Comparison of ENCODE assay signal across 23 mouse cellular contexts in the genomic region with DNA sequence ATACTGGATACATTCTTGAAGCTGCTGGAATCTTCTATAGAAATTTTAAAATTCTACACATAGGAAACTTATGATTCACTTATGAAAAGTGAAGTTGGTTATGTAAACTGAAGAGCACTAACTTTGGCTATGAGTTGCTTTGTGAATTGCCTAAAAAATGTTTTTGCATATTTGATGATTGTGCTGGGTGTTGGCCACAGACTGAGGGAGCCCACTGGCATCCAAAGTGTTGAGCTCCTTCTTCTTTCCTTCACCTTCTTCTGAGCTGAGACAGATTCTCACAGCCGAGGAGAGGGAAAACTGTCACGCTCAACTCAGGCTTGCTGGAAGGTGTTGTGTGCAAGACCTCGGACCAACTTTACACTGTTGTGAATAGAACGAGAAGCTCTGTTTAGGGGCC.
A peak's percentile ranks its signal among the peaks of the same experiment; 100 is the strongest.
DNase-seq lines count a peak whose midpoint lies in the region; ATAC-seq and TF ChIP-seq lines count a peak whose summit lies in the region.
"Had no signal": no experiment of that assay in that cellular context is flagged by ENCODE, and none has a peak within 500 bp of the region (broad histone marks: within the 10 kb centered on the region; RNA-seq: fewer than 3 reads in every experiment).

No protein-coding gene starts in this region.

- no peak for TF ChIP-seq CTCF in cortical plate, adult 2 months (IDR thresholded peaks at IDR 0.05; ENCODE audit: extremely low read depth, insufficient read depth, low read length)

- TF ChIP-seq POLR2A in cortical plate, adult 2 months (IDR thresholded peaks at IDR 0.05; ENCODE audit: extremely low read depth, insufficient read depth, low read length), result no peak

- 99% methylated on average over 4 of the region's 4 CpGs for WGBS in forebrain, embryonic 10.5 days

- H3K27me3 ChIP-seq in forebrain, embryonic 10.5 days (ENCODE audit: poor library complexity, severe bottlenecking), result no peaks in the 10 kb centered on the region
- H3K27me3 ChIP-seq: CH12.LX; embryonic facial prominence, embryonic 13.5 days; embryonic facial prominence, embryonic 15.5 days; forebrain, embryonic 12.5 days had no signal

- H3K27ac ChIP-seq in cortical plate, adult 2 months (ENCODE audit: insufficient read depth, low read length), result peak overlapping the region; percentile 30; the same call in 1 of the 2 replicates
- H3K27ac ChIP-seq in forebrain, embryonic 10.5 days, result no peak overlapping the region
- H3K27ac ChIP-seq: embryonic facial prominence, embryonic 13.5 days; embryonic facial prominence, embryonic 15.5 days; forebrain, embryonic 12.5 days had no signal

- no peaks in the 10 kb centered on the region for H3K36me3 ChIP-seq in forebrain, embryonic 10.5 days (replicated peaks)
- H3K36me3 ChIP-seq: embryonic facial prominence, embryonic 13.5 days; embryonic facial prominence, embryonic 15.5 days; forebrain, embryonic 12.5 days; G1E had no signal

- peak; percentile 61 for ATAC-seq in frontal cortex, adult (ENCODE audit: low TSS enrichment)
- ATAC-seq: CD4-positive, CD25-positive, alpha-beta regulatory T cell, adult 4 months; forebrain, embryonic 14.5 days; forebrain, embryonic 16.5 days had no signal

- no peak overlapping the region for H3K4me3 ChIP-seq in cortical plate, adult 2 months (ENCODE audit: insufficient read depth, low read length)
- no peak overlapping the region for H3K4me3 ChIP-seq in forebrain, embryonic 10.5 days
- H3K4me3 ChIP-seq: embryonic facial prominence, embryonic 13.5 days; embryonic facial prominence, embryonic 15.5 days; forebrain, embryonic 12.5 days had no signal

- no peaks in the 10 kb centered on the region for H3K9me3 ChIP-seq in forebrain, embryonic 10.5 days
- H3K9me3 ChIP-seq: embryonic facial prominence, embryonic 13.5 days; embryonic facial prominence, embryonic 15.5 days; forebrain, embryonic 12.5 days; G1E had no signal

- no peak for DNase-seq in frontal cortex, postnatal 14 days (ENCODE audit: low spot score in 2 of 2)
- peak; percentile 17 for DNase-seq in NIH3T3 (ENCODE audit: low read depth)
- DNase-seq in kidney, adult 18-20 months, result no peak
- no peak for DNase-seq in forebrain, embryonic 10.5 days (ENCODE audit: extremely low spot score, low spot score)
- DNase-seq: adrenal gland, postnatal 10 days; adrenal gland, postnatal 25 days; B cell, adult 2 months; cerebellum, adult 11-12 months; cerebellum, adult 2 months; cerebellum, adult 9-10 months; cerebellum, postnatal 10 days; cerebellum, postnatal 25 days; embryo, embryonic 11 days had no signal

- H3K4me1 ChIP-seq in cortical plate, adult 2 months (ENCODE audit: control insufficient read depth, insufficient read depth, low read length), result peaks cover 2% of the 10 kb centered on the region; the same call in 1 of the 2 replicates
- peaks cover 12% of the 10 kb centered on the region for H3K4me1 ChIP-seq in forebrain, embryonic 10.5 days
